Mouse (Mus musculus): ENCODE results near the gene Baiap2l1.

The Baiap2l1 gene

DNA sequence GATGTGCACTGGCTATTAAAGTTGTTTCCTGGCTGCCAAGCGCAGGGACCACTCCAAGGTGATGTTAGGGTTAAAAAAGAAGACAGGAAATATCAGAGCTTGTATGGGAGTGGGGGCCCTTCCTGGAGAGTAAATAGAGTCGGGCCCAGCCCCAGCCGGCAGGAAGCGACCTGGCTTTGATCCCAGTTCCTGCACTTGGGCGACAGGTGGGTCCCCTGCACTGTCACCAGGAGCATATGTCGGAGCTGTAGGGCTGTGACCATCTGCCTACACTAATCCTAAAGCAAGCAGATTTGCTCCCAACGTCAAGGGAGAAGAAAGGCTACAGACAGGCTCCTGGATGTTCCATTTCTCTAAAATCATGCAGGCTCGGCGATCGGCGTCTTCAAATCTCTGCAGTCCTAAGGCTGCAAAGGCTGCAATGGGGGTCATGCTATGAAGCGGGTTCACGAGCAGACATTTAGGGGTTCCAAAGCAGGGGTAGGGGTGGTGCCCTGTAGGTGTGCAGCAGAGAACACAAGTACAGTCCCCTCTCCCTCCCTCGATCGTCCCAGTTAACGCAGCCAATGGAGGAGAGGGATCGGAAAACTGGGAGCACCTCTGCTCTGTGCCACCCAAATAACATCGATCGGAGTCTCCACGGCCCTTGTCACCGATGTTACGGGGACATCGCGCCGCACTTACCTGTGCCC lies 135.0 kb downstream of the Baiap2l1 start:
- DNase-seq = peak; percentile 92

DNA sequence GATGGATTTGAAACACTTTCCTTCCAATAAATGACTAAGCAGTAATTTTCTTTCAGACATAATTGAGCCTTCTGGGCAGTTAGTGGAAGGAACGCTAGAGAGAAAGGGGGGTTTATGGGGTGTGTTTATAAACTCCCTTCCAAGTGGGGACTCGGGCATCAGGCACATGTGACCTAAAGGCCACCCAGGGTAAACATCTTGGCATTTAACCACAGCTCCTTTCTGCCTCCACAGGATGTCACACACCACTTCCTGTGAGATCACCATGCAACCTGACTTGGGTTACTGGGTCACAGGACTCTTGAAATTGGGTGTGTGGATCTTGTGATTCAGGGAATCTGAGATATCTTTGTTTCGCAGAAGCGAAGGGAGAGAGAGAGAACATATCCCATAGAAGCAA lies 136.6 kb downstream of the Baiap2l1 start:
- peak; percentile 40 for DNase-seq

GRCm38 (mm10) chr5:144219936-144220335 lies 138.0 kb downstream of the Baiap2l1 start:
- peak; percentile 25 for DNase-seq

- peak; percentile 47 for DNase-seq
These were observed 138.6 kb downstream of the Baiap2l1 start for GRCm38 (mm10) chr5:144219306-144219705.

GRCm38 (mm10) chr5:144218061-144218460 lies 139.9 kb downstream of the Baiap2l1 start:
- DNase-seq = peak; percentile 20

- peak; percentile 9 for DNase-seq
These were observed 141.9 kb downstream of the Baiap2l1 start for GRCm38 (mm10) chr5:144215992-144216391.
